29 mouse cellular contexts compared by ENCODE assay signal in genomic region chr5:49283403-49283802, GRCm38 (mm10).
"Had no signal": no experiment of that assay in that cellular context is flagged by ENCODE, and none has a peak within 500 bp of the region (broad histone marks: within the 10 kb centered on the region; RNA-seq: fewer than 3 reads in every experiment).

No protein-coding gene starts in this region.

- H3K27ac ChIP-seq: embryonic facial prominence, embryonic 10.5 days; embryonic facial prominence, embryonic 12.5 days; embryonic facial prominence, embryonic 13.5 days; embryonic facial prominence, embryonic 15.5 days; forebrain, embryonic 10.5 days; forebrain, embryonic 12.5 days; forebrain, embryonic 13.5 days; forebrain, embryonic 15.5 days; gastrocnemius, adult 2 months; heart, adult 2 months; heart, embryonic 10.5 days had no signal

- H3K36me3 ChIP-seq: embryonic facial prominence, embryonic 10.5 days; embryonic facial prominence, embryonic 12.5 days; embryonic facial prominence, embryonic 13.5 days; embryonic facial prominence, embryonic 15.5 days; forebrain, embryonic 10.5 days; forebrain, embryonic 12.5 days; forebrain, embryonic 15.5 days; heart, embryonic 10.5 days had no signal

- H3K4me3 ChIP-seq: embryonic facial prominence, embryonic 10.5 days; embryonic facial prominence, embryonic 12.5 days; embryonic facial prominence, embryonic 13.5 days; embryonic facial prominence, embryonic 15.5 days; erythroblast, embryonic 14.5 days; forebrain, embryonic 10.5 days; forebrain, embryonic 12.5 days; forebrain, embryonic 13.5 days; forebrain, embryonic 15.5 days; gastrocnemius, adult 2 months; heart, adult 2 months; heart, embryonic 10.5 days had no signal

- ATAC-seq: forebrain, embryonic 13.5 days; forebrain, embryonic 14.5 days; forebrain, embryonic 16.5 days; forebrain, postnatal 0 days had no signal

- H3K9ac ChIP-seq: embryonic facial prominence, embryonic 12.5 days; embryonic facial prominence, embryonic 13.5 days; embryonic facial prominence, embryonic 15.5 days; forebrain, embryonic 12.5 days; forebrain, embryonic 13.5 days; forebrain, embryonic 15.5 days; forebrain, postnatal 0 days had no signal

- H3K9me3 ChIP-seq: embryonic facial prominence, embryonic 10.5 days; embryonic facial prominence, embryonic 12.5 days; embryonic facial prominence, embryonic 13.5 days; embryonic facial prominence, embryonic 15.5 days; forebrain, embryonic 10.5 days; forebrain, embryonic 12.5 days; forebrain, embryonic 13.5 days; forebrain, embryonic 15.5 days; heart, embryonic 10.5 days had no signal

- H3K4me1 ChIP-seq: heart, embryonic 10.5 days had no signal

- H3K4me2 ChIP-seq: embryonic facial prominence, embryonic 12.5 days; embryonic facial prominence, embryonic 13.5 days; embryonic facial prominence, embryonic 15.5 days; forebrain, embryonic 12.5 days; forebrain, embryonic 13.5 days; forebrain, embryonic 15.5 days had no signal

- H3K27me3 ChIP-seq: embryonic facial prominence, embryonic 12.5 days; embryonic facial prominence, embryonic 13.5 days; embryonic facial prominence, embryonic 15.5 days; forebrain, embryonic 12.5 days; forebrain, embryonic 13.5 days; forebrain, embryonic 15.5 days had no signal

- DNase-seq: cerebellum, adult 8-10 months; cerebellum, adult 9-10 months; cerebellum, adult 9-11 months; cerebellum, postnatal 10 days; cerebellum, postnatal 14 days; cerebellum, postnatal 25 days; cerebellum, postnatal 36 days; embryo, embryonic 11 days; forebrain, postnatal 0 days; gastrocnemius, adult 2 months; gastrocnemius, postnatal 10 days; gastrocnemius, postnatal 14 days; gastrocnemius, postnatal 25 days; gastrocnemius, postnatal 36 days; heart, adult 11 months; heart, adult 18-20 months; heart, adult 2 months had no signal
